Mouse (Mus musculus) liver, embryonic 16.5 days (tissue): ENCODE results near the gene Catsperz. TPM values are rescaled to one million over a fixed set of nuclear protein-coding genes. Genes with fewer than 3 reads are reported as not detected.

Experiments used
- ATAC-seq: fragments of 200-750 bp; cut with Nextera tagmentation; 2 replicates; pipeline ENCODE4 v1.8.0; 2017; ENCODE audit warnings: low read depth, mild to moderate bottlenecking, moderate number of reproducible peaks, moderate library complexity
- H3K27ac ChIP-seq: fragments of 300-500 bp; sonication (generic); 2 replicates; pipeline ENCODE4 v1.5.1; 2014; ENCODE audit warnings: mild to moderate bottlenecking, low read length
- H3K27me3 ChIP-seq: fragments of 300-500 bp; sonication (generic); 2 replicates; pipeline ENCODE4 v1.6.1; 2014; ENCODE audit warnings: low read depth, low read length, mixed read lengths; ENCODE audit not compliant: control insufficient read depth, insufficient read depth
- H3K36me3 ChIP-seq: fragments of 300-500 bp; sonication (generic); 2 replicates; pipeline ENCODE4 v1.6.1; 2014; ENCODE audit warnings: mild to moderate bottlenecking; ENCODE audit not compliant: control insufficient read depth, insufficient read depth
- H3K4me1 ChIP-seq: fragments of 300-500 bp; sonication (generic); 2 replicates; pipeline ENCODE4 v1.6.1; 2014; ENCODE audit warnings: low read depth, low read length, mixed read lengths; ENCODE audit not compliant: control insufficient read depth
- H3K4me2 ChIP-seq: fragments of 300-500 bp; sonication (generic); 2 replicates; pipeline ENCODE4 v1.6.1; 2014; ENCODE audit warnings: low read depth, low read length, mixed read lengths
- H3K4me3 ChIP-seq: fragments of 300-500 bp; sonication (generic); 2 replicates; pipeline ENCODE4 v1.5.1; 2014; ENCODE audit warnings: low read depth, mild to moderate bottlenecking, low read length
- H3K9ac ChIP-seq: fragments of 300-500 bp; sonication (generic); 2 replicates; pipeline ENCODE4 v1.6.1; 2014; ENCODE audit warnings: low read depth, low read length
- H3K9me3 ChIP-seq: fragments of 300-500 bp; sonication (generic); replicated peaks from 2 replicates; pipeline ENCODE4 v1.6.1; 2016; ENCODE audit warnings: low read length; ENCODE audit not compliant: control insufficient read depth
- WGBS: fragments of 180-500 bp; shearing (Covaris S2); extraction: QIAGEN DNeasy Blood & Tissue Kit; methylation state at CpG from one replicate; pipeline ENCODE4 v1.1.7; 2014; ENCODE audit not compliant: insufficient replicate concordance; 5-methylcytosine and 5-hydroxymethylcytosine counted together
- polyA plus RNA-seq: library from polyadenylated mRNA; unstranded; fragments of >200 nt; fragmentation: Nextera tagmentation; extraction: Ambion mirVana; gene quantifications from 2 replicates; pipeline ENCODE4 v1.2.1, GENCODE M21; 2015

The Catsperz gene
- polyA plus RNA-seq, 1 experiment from 2014 or later = 0.50 TPM

DNA sequence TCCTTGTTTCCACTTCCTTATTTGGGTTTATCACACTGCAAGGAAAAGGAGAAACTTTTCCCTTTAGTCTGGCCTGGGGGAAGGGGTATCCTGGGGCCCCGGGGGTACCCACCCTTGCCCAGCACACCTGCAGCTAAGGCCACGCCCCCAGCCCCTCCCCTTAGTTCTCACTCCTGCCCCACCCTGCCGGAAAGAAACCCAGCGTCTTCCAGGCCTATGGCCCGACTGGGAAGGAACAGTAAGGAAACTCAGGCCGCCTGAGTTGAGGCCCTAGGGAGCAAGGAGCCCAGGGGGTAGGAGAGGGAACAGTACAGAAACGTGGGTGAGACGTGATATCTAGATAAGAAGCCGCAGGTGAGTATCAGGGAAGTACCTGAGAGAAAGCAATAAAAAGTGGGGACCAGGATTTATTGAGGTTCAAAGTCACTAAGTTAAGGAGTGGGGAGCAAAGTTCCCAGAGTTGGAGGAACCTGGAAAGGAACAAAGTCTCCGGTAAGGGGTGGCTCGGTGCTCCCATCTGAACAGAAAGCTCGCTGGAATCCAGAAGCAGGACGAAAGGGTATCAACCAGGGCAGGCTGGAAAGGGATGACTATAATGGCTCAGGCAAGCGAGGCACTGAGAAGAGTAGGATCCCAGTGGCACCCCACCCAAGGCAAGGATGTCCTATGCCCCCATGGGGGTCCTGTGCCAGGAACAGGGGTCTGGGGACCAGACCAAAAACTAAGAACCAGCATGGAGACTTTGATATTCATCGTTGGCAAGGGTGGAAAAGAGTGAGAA, 43.5 kb upstream of the Catsperz start:
- Histone ChIP-seq H3K27ac (no peak overlapping the region), H3K27me3 (peaks cover 5% of the 10 kb centered on the region), H3K9me3 (no peaks in the 10 kb centered on the region), H3K9ac (peak overlapping the region; percentile 78), H3K4me2 (peak overlapping the region; percentile 93), H3K4me3 (peak overlapping the region; percentile 70), H3K4me1 (peaks cover 30% of the 10 kb centered on the region), H3K36me3 (0 out of 2 replicates have a peak, but pooled peaks cover 2% of the 10 kb centered on the region)
- no peak for ATAC-seq
- 9% methylated on average over 15 of the region's 15 CpGs for WGBS

- Histone ChIP-seq H3K9me3 (no peaks in the 10 kb centered on the region), H3K4me3 (no peak overlapping the region), H3K9ac (no peak overlapping the region), H3K27me3 (no peaks in the 10 kb centered on the region), H3K4me1 (peaks cover 12% of the 10 kb centered on the region), H3K27ac (no peak overlapping the region), H3K4me2 (no peak overlapping the region), H3K36me3 (peaks cover 7% of the 10 kb centered on the region)
- no peak for ATAC-seq
- WGBS = 61% methylated on average over 10 of the region's 10 CpGs
These were observed 31.3 kb upstream of the Catsperz start for GRCm38 (mm10) chr19:6956461-6956860.

DNA sequence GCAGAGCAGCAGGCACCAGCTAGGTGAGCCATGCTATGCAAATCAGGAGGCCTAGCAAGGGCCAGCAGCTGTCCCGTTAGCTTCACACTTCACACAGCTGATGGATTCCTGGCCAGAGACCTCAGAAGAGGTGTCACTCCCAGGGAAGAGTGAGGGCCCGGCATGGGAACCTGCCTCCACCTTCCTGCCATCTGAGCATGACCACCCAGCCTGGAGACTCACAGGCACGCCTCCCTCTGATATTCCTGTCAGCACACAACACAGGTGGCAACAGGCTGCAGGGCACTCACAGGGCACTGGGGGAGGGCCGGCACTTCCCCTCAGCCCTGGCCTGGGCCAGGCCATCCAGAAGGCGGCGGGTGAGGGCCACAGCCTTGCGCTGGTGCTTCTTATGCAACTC, 30.2 kb upstream of the Catsperz start:
- Histone ChIP-seq H3K27me3 (no peaks in the 10 kb centered on the region), H3K9ac (no peak overlapping the region), H3K4me3 (no peak overlapping the region), H3K4me2 (no peak overlapping the region), H3K4me1 (peaks cover 17% of the 10 kb centered on the region), H3K36me3 (peaks cover 7% of the 10 kb centered on the region), H3K27ac (no peak overlapping the region), H3K9me3 (no peaks in the 10 kb centered on the region)
- WGBS = 73% methylated on average over 7 of the region's 7 CpGs
- ATAC-seq = no peak

DNA sequence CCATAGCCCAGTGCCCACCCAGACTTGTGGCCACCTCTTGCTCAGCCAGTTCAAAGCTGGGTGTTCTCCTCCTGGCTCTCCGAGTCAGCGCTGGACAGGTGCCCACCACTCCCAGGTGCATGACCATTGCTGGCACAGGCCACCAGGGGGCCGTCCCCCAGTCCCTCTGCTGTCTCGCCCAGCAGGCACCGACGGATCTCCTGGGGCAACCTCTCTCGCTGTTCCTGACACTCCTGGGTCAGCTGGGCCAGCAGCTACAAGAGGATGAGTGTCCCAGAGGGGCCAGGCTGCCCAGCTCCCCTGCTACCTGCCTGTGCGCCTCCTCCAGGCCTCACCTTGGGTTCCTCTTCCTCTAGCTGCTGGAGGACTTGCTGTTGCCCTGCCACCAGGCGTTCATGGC, 28.9 kb upstream of the Catsperz start:
- no peaks in the 10 kb centered on the region for H3K27me3 ChIP-seq
- H3K4me2 ChIP-seq = no peak overlapping the region
- no peak overlapping the region for H3K9ac ChIP-seq
- H3K9me3 ChIP-seq = no peaks in the 10 kb centered on the region
- no peak overlapping the region for H3K4me3 ChIP-seq
- H3K36me3 ChIP-seq = no peaks in the 10 kb centered on the region; the same call in none of the 2 replicates
- H3K27ac ChIP-seq = no peak overlapping the region
- WGBS = 65% methylated on average over 9 of the region's 9 CpGs
- ATAC-seq = no peak
- peaks cover 28% of the 10 kb centered on the region for H3K4me1 ChIP-seq

GRCm38 (mm10) chr19:6952712-6953037, 27.5 kb upstream of the Catsperz start:
- 4% methylated on average over 3 of the region's 3 CpGs for WGBS
- peak overlapping the region; percentile 72 for H3K4me3 ChIP-seq
- H3K27ac ChIP-seq = peak overlapping the region; percentile 94
- H3K9ac ChIP-seq = peak overlapping the region; percentile 74
- peak overlapping the region; percentile 96 for H3K4me2 ChIP-seq
- H3K4me1 ChIP-seq = peaks cover 28% of the 10 kb centered on the region
- no peak for ATAC-seq
- H3K9me3 ChIP-seq = no peaks in the 10 kb centered on the region
- H3K27me3 ChIP-seq = no peaks in the 10 kb centered on the region
- H3K36me3 ChIP-seq = no peaks in the 10 kb centered on the region; the same call in 1 of the 2 replicates

DNA sequence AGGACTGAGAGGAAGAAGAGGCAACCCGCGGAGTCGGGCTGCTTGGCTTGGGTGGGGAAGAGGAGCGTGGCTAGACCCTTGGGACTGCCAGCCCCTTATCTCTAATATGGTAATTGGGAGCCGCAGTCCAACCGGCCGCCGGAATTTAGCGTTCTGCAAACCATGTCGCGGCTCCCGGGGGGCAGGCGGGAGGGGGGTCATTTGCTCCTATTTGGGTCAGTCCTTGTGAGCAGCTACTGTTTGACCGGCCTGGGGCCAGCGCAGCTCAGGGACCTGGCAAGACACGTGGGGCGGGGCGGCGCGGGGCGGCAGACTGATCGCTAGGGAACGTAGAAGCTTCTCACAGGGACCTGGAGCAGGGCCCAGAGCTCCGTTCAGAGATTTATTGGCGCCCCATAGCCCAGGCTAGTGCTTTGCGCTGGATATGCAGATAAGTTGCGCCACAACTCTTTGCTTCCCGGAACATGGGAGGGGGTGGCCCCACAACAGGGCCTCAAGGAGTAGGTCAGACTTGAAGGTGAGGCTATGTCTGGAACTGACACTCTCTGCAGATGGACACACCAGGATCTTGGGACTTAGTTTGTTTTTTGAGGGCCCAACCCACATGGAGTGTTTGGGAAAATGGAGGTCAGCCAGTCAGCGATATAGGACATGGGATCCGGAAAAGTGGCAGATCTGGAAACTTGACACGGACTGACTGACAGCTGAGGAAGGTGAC, 27.0 kb upstream of the Catsperz start:
- Histone ChIP-seq H3K4me3 (peak overlapping the region; percentile 72), H3K9ac (peak overlapping the region; percentile 74), H3K9me3 (no peaks in the 10 kb centered on the region), H3K4me1 (peaks cover 28% of the 10 kb centered on the region), H3K27me3 (no peaks in the 10 kb centered on the region), H3K27ac (peak overlapping the region; percentile 94), H3K4me2 (peak overlapping the region; percentile 96), H3K36me3 (no peaks in the 10 kb centered on the region; the same call in 1 of the 2 replicates)
- WGBS = 2% methylated on average over 31 of the region's 31 CpGs
- peak; percentile 42 for ATAC-seq

DNA sequence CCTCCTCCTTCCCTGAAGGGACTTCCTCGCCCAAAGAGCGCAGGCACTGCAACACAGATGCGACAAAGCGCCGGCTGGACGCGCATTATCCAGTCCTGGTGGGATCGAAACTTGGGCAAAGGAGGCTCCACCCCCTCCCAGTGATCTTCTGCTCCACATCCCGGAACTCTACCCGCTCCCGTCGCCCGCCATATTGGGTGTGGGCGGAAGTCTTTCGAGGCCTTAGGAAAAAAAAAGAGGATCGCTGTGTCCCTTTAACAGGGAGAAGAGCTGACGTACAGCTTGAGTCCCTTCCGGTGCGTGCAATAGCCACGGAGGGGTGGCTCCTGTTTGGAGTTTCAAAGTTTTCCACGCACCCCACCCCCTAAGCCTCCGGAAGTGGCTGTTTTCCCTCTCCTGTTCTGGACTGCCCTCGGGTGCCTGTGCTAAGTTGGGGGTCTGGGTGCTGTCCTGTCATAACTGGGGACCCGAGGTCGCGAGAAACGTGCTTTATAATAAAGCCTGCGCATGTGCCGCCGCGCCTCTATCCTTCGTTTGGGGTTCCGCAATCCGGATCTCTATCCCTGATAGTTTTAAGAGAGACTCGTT, 26.3 kb upstream of the Catsperz start:
- Histone ChIP-seq H3K36me3 (no peaks in the 10 kb centered on the region), H3K27ac (peak overlapping the region; percentile 94), H3K9ac (peak overlapping the region; percentile 74), H3K27me3 (no peaks in the 10 kb centered on the region), H3K4me1 (peaks cover 28% of the 10 kb centered on the region), H3K4me2 (peak overlapping the region; percentile 96), H3K9me3 (no peaks in the 10 kb centered on the region), H3K4me3 (peak overlapping the region; percentile 72)
- peak; percentile 80 for ATAC-seq
- under 1% methylated on average over 35 of the region's 35 CpGs for WGBS

- Histone ChIP-seq H3K36me3 (no peaks in the 10 kb centered on the region), H3K27me3 (no peaks in the 10 kb centered on the region), H3K4me1 (peaks cover 28% of the 10 kb centered on the region), H3K4me3 (peak overlapping the region; percentile 72), H3K9ac (peak overlapping the region; percentile 74), H3K27ac (peak overlapping the region; percentile 94), H3K4me2 (peak overlapping the region; percentile 96), H3K9me3 (no peaks in the 10 kb centered on the region)
- under 1% methylated on average over 28 of the region's 28 CpGs for WGBS
- peak; percentile 9 for ATAC-seq
These were observed 25.5 kb upstream of the Catsperz start for GRCm38 (mm10) chr19:6950613-6951153.
